Mouse (Mus musculus) ES-Bruce4 (cell line): ENCODE measurements around the gene Magi2. TPM values are rescaled to one million over a fixed set of nuclear protein-coding genes. Genes with fewer than 3 reads are reported as not detected.

Experiments
- H3K27ac ChIP-seq: 2 replicates; pipeline ENCODE4 v1.5.1; 2012; ENCODE audit warnings: low read length, inconsistent platforms; ENCODE audit not compliant: insufficient read depth
- H3K27me3 ChIP-seq: 2 replicates; pipeline ENCODE4 v1.6.1; 2012; ENCODE audit warnings: mild to moderate bottlenecking, low read length, inconsistent platforms; ENCODE audit not compliant: control insufficient read depth, poor library complexity, insufficient read depth, severe bottlenecking
- H3K36me3 ChIP-seq: 2 replicates; pipeline ENCODE4 v1.6.1; 2012; ENCODE audit warnings: inconsistent platforms, mild to moderate bottlenecking, low read length, moderate library complexity; ENCODE audit not compliant: control insufficient read depth, poor library complexity, insufficient read depth, severe bottlenecking
- H3K4me1 ChIP-seq: one replicate; pipeline ENCODE4 v1.8.1; 2011; ENCODE audit warnings: low read length; ENCODE audit not compliant: control insufficient read depth, insufficient read depth
- H3K4me3 ChIP-seq: 2 replicates; pipeline ENCODE4 v1.5.1; 2011; ENCODE audit warnings: low read depth, mild to moderate bottlenecking, low read length
- H3K9ac ChIP-seq: 2 replicates; pipeline ENCODE4 v1.6.1; 2012; ENCODE audit warnings: low read depth, mild to moderate bottlenecking, inconsistent platforms; ENCODE audit not compliant: poor library complexity, severe bottlenecking
- H3K9me3 ChIP-seq: replicated peaks from 2 replicates; pipeline ENCODE4 v1.6.1; 2012; ENCODE audit warnings: mild to moderate bottlenecking, low read length, inconsistent platforms; ENCODE audit not compliant: control insufficient read depth, poor library complexity, insufficient read depth, severe bottlenecking
- CTCF ChIP-seq: IDR thresholded peaks from one replicate; pipeline ENCODE4 v1.8.1; 2011; ENCODE audit warnings: low read depth, low read length
- EP300 ChIP-seq: IDR thresholded peaks from 2 replicates; pipeline ENCODE4 v1.6.1; 2011; ENCODE audit warnings: low read depth, low read length; ENCODE audit not compliant: insufficient read depth
- POLR2A ChIP-seq: IDR thresholded peaks from one replicate; pipeline ENCODE4 v1.8.1; 2011; ENCODE audit warnings: low read length; ENCODE audit not compliant: insufficient read depth
- polyA plus RNA-seq: library from polyadenylated mRNA; stranded (reverse); fragments of >200 nt; gene quantifications from 2 replicates; pipeline ENCODE4 v1.2.4, GENCODE M21; 2011; ENCODE audit warnings: low read depth; ENCODE audit not compliant: missing spikeins, insufficient read depth, insufficient read length

The Magi2 gene
- polyA plus RNA-seq, 1 experiment: 1.8 TPM

DNA sequence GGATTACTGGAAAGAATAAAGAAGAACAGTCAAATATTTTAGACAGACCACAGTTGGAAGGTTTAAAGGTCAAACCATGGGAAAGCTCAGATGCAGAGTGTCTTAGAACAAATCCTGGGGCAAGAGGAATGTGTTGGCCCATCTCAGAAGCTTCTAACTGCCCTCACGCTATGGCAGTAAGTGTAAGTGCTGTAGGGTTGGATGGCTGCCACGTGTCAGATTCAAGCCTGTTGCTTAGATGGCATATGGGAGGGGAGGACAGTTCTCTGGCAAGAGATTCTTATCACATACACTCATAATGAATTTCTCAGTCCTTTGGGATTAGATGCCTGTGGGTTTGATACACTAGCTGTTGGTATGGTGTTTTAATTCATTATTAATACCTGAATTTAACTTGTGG is 238.5 kb downstream of the Magi2 start:
- Histone ChIP-seq H3K36me3 (no peaks in the 10 kb centered on the region), H3K27me3 (no peaks in the 10 kb centered on the region; the same call in 1 of the 2 replicates), H3K9me3 (no peaks in the 10 kb centered on the region), H3K27ac (no peak overlapping the region), H3K4me1 (no peaks in the 10 kb centered on the region), H3K9ac (no peak overlapping the region), H3K4me3 (no peak overlapping the region)
- TF ChIP-seq EP300 (no peak), CTCF (no peak), POLR2A (no peak)

DNA sequence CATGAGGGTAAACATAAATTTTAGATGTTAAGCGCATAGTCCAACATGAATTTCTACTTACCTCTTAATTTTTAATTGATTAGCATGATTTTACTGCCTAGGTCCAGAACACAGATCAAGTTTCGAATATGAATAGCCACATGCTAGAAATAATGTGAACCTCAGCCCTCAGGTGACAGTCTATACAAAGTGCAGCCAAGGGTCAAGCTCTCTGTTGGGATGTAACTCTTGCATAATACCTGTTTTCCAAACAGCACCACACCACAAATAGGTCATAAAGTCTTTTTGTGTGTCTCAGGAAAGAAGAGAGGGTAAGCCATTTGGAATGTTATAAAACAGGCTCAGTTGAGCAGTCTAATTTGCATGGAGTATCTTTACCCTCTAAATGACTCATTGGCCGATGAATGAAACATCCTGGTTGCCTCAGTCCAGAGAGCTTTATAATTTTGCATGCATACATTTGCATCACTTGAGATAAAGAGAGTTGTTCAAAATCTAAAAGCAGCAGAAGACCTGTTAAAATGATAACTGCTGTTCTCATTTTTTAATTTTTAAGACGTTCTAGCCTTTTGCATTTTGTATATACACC is 246.1 kb downstream of the Magi2 start:
- Histone ChIP-seq H3K27me3 (no peaks in the 10 kb centered on the region), H3K4me1 (no peaks in the 10 kb centered on the region), H3K9ac (no peak overlapping the region), H3K36me3 (no peaks in the 10 kb centered on the region), H3K9me3 (peaks cover 5% of the 10 kb centered on the region; the same call in 1 of the 2 replicates), H3K27ac (no peak overlapping the region), H3K4me3 (no peak overlapping the region)
- TF ChIP-seq EP300: no peak
- no peak for TF ChIP-seq CTCF
- no peak for TF ChIP-seq POLR2A

DNA sequence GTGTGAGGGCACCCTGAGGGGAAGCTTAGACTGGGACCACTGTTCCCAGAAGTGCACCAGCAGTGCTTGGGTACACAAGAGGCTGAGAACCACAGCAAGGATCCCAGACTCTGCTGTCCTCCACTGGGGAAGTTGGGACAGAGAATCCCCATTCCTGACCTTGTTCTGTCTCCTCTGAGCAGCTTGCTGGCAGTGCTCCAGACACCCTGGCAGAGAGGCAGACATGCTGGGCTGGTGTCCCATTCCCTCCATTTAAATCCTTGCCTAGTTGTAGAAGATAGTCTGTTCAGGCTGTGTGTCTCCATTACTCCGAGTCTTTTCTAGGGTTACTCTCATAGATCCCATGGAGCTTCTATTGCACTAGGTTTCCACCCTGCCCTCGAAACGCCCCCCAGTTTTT is 256.1 kb downstream of the Magi2 start:
- Histone ChIP-seq H3K9me3 (no peaks in the 10 kb centered on the region), H3K27ac (no peak overlapping the region), H3K36me3 (no peaks in the 10 kb centered on the region), H3K4me1 (no peaks in the 10 kb centered on the region), H3K27me3 (no peaks in the 10 kb centered on the region), H3K9ac (no peak overlapping the region), H3K4me3 (no peak overlapping the region)
- TF ChIP-seq CTCF: no peak
- no peak for TF ChIP-seq EP300
- no peak for TF ChIP-seq POLR2A

DNA sequence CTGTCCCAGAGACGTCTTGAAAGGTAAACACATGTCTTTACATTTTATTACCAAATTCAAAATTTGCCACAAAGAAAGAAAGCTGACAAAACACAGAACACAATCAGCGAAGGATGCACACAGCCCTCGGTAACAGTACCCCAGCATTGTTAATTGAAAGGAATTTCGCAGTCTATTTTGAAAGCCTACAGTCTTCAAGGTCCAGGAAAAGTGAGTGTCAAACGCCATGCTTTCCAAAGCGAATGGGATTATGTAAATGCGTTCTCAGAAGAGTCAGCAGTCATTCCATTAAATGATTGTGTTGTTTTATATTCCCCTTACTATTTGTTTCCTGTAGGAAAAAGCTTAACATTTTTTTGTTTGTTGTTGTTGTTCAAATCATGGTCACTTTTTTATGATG is 261.1 kb downstream of the Magi2 start:
- Histone ChIP-seq H3K9ac (no peak overlapping the region), H3K9me3 (no peaks in the 10 kb centered on the region), H3K27ac (no peak overlapping the region), H3K4me1 (no peaks in the 10 kb centered on the region), H3K27me3 (no peaks in the 10 kb centered on the region), H3K4me3 (no peak overlapping the region), H3K36me3 (no peaks in the 10 kb centered on the region)
- TF ChIP-seq EP300: no peak

DNA sequence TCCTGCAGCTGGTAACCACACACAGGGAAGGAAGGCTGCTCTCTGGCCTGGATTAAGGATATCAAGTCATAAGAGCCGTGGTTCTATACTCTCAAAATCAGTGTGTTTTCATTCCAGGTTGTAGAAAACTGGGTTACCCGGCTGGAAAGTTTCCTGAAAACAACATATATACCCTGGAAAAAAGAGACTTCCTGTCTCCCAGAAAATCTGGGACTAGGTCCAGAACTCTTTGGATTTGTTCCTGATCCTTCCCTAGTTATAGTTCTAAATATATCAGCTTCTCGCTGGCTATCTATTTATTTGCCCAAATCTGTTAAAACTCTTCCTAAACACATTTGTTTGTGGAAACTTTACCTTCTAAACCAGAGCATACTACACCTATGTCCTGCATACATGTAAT is 274.2 kb downstream of the Magi2 start:
- H3K27ac ChIP-seq: no peak overlapping the region
- TF ChIP-seq EP300: no peak
- no peak for TF ChIP-seq CTCF
- no peak for TF ChIP-seq POLR2A

DNA sequence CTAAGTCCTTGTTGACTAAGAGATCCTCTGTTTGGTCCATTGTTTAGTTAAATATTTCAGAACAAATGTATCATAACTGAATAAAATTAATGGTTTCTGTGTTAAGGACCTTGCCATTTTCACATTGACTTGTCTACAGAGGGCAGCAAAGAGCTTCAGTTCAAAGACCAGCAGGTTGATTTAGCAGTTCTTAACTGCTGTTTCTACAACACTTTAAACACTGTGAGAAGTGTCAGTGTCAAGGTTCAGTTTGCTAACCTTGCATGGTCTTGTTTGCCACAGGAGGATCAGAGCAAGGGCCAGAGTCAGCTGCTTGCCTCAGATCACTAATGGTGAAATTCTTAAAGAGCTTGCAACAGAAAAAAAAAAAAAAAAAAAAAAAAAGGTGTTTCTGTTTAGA is 295.3 kb downstream of the Magi2 start:
- Histone ChIP-seq H3K4me1 (no peaks in the 10 kb centered on the region), H3K9me3 (no peaks in the 10 kb centered on the region), H3K27me3 (no peaks in the 10 kb centered on the region), H3K36me3 (no peaks in the 10 kb centered on the region), H3K4me3 (no peak overlapping the region), H3K9ac (no peak overlapping the region), H3K27ac (no peak overlapping the region)
- TF ChIP-seq POLR2A: no peak
- TF ChIP-seq EP300: no peak
- TF ChIP-seq CTCF: no peak

More for the DNA sequence above, 274.2 kb downstream of the Magi2 start:
- Histone ChIP-seq H3K36me3 (no peaks in the 10 kb centered on the region), H3K4me3 (no peak overlapping the region), H3K9ac (no peak overlapping the region), H3K9me3 (no peaks in the 10 kb centered on the region), H3K4me1 (no peaks in the 10 kb centered on the region), H3K27me3 (no peaks in the 10 kb centered on the region)
